Mouse (Mus musculus) CD4-positive naive resting alpha-beta T cell, adult 57 days (primary cell): ENCODE results near the gene Zwilch. TPM values are rescaled to one million over a fixed set of nuclear protein-coding genes. Genes with fewer than 3 reads are reported as not detected.

Experiments
- total RNA-seq: library from RNA; stranded (reverse); gene quantifications from one replicate; pipeline ENCODE4 v1.2.4, GENCODE M21; 2023

Gene Zwilch
- total RNA-seq, result 7.4 TPM

DNA sequence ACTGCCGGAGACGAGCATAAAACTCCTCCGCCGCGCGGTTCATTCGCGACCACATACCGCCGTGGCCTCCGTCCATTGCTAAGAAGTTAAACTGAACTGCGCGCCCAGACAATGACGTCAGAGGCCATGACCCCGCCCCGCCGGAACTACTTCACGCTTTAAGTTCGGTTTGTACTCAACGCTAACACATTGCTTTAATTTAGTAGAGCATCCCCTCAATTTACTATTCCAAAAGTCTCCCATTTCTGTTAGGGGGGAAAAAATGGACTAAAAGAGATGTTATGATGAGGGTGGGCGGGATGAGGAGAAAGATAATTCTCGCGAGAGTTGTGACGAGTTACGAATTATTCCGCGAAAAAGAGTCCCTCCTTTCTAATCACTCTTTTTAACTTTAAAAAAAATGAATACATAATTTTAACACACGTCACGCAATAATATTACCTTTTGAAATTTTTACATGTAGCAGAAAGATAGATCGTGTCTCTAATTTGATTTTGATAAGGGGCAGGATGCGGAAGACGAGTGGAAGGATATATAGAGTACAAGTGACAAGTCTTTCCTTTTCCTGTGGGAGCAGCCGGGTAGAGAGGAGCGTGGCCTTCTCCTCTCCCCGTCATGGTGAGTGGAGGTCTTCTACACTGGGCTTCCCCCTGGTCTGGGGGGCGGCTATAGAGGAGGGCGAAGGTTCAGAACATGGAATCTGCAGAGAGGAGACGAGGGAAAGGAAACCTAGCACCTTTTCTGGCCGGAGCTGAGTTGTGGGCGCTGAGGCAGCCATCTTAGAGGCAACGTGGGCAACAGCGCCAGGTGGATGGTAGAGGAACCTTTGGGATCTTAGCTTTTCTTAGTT, at the start of gene Zwilch, which contains the start of gene Rpl4:
Zwilch (minus strand) TSS at position 289 of the 850 bp plus-strand sequence.
Rpl4 (plus strand) TSS at position 560 of the 850 bp plus-strand sequence.

DNA sequence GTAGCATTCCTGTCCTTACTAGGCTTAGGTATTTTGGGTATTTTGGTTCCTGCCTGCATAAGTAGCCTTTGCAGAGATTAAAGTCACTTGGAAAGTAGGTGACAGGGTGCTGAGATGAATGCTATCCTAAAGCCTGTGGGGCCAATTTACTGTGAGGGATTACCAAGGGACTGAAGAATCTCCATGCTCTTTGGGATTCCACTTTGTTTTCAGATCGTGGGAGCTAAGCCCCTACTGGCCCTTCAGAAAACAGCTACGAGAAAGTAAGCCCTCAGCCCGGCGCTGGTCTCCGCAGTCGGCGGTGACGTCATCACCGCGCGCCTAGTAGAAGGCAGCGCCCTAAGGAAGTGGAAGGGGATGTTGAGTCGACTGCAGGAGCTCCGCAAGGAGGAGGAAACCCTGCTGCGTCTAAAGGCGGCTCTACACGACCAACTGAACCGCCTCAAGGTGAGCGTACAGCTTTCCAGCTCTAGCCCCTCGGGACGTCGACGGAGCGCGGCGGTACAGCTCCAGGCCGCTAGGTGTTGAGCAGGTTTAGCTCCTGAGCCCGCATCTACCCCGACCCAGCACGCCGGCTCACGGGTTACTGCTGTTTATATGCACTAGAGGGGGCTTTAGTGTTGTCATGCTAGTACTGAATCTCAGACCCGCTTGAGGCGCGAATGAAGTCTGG, 6.2 kb upstream of the Zwilch start, which contains the start of gene Snapc5:
Snapc5 (plus strand) TSS at position 301 of the 673 bp plus-strand sequence.

DNA sequence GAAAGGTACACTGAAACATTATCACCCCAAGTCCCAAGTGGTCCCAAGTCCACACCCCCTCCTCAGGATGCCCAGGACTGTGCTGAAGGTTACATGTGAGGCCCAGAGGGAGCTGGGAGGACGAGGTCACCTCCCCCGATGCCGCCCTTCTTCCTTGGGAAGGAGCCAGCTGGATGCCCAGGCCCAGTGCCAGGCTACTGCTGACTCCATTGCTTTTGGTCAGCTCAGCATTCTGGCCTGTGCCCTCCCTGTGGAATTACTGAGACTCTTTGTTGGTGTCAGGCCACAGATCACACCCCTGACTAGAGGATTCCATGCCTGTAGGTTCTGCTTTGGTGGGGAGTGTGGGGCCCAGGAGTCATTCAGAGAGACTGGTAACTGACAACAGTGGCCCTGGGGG, 56.0 kb downstream of the Zwilch start, which contains the start of gene Lctl:
Lctl (plus strand) TSS at position 272 of the 400 bp plus-strand sequence.

Other genes with a start within 250 kb of the Zwilch start
- not detected for gene Smad6, start 151.0 kb downstream of the Zwilch start, total RNA-seq
- not detected for gene Lctl, start 56.0 kb downstream of the Zwilch start, total RNA-seq
- gene Rpl4, start 271 bp upstream of the Zwilch start, total RNA-seq, result 2,253 TPM
- gene Snapc5, start 6.2 kb upstream of the Zwilch start, total RNA-seq, result 29.6 TPM
- gene Uchl4, start 62.1 kb upstream of the Zwilch start, total RNA-seq, result 0.74 TPM
- 57.3 TPM for gene Map2k1, start 80.5 kb upstream of the Zwilch start, total RNA-seq
- gene Tipin, start 108.5 kb upstream of the Zwilch start, total RNA-seq, result 12.8 TPM
- 23.5 TPM for gene Dis3l, start 168.2 kb upstream of the Zwilch start, total RNA-seq
- gene Megf11, start 212.5 kb upstream of the Zwilch start, total RNA-seq, result not detected